Mouse (Mus musculus) kidney, embryonic 14.5 days (tissue): ENCODE results near the gene Sox1. TPM values are rescaled to one million over a fixed set of nuclear protein-coding genes. Genes with fewer than 3 reads are reported as not detected.
A peak's percentile ranks its signal among the peaks of the same experiment; 100 is the strongest.

ENCODE experiments used
- ATAC-seq: fragments of 200-750 bp; cut with Nextera tagmentation; 2 replicates; pipeline ENCODE4 v1.8.0; 2017; ENCODE audit warnings: moderate number of reproducible peaks, mild to moderate bottlenecking, moderate TSS enrichment, moderate library complexity; ENCODE audit not compliant: low FRiP score, low TSS enrichment
- H3K27ac ChIP-seq: fragments of 300-500 bp; sonication (generic); 2 replicates; pipeline ENCODE4 v1.5.1; 2014; ENCODE audit warnings: low read depth, mild to moderate bottlenecking, low read length, moderate library complexity, mixed read lengths
- H3K27me3 ChIP-seq: fragments of 300-500 bp; sonication (generic); 2 replicates; pipeline ENCODE4 v1.6.1; 2014; ENCODE audit warnings: mild to moderate bottlenecking, low read length; ENCODE audit not compliant: control insufficient read depth, insufficient read depth
- H3K36me3 ChIP-seq: fragments of 300-500 bp; sonication (generic); 2 replicates; pipeline ENCODE4 v1.6.1; 2014; ENCODE audit warnings: low read length, mixed read lengths; ENCODE audit not compliant: control insufficient read depth, insufficient read depth
- H3K4me1 ChIP-seq: fragments of 300-500 bp; sonication (generic); 2 replicates; pipeline ENCODE4 v1.6.1; 2014; ENCODE audit warnings: low read length, mixed read lengths; ENCODE audit not compliant: control insufficient read depth, insufficient read depth
- H3K4me2 ChIP-seq: fragments of 300-500 bp; sonication (generic); replicated peaks from 2 replicates; pipeline ENCODE4 v1.6.1; 2014; ENCODE audit warnings: low read depth, mild to moderate bottlenecking, low read length
- H3K4me3 ChIP-seq: fragments of 300-500 bp; sonication (generic); 2 replicates; pipeline ENCODE4 v1.5.1; 2014; ENCODE audit warnings: mild to moderate bottlenecking, low read length
- H3K9ac ChIP-seq: fragments of 300-500 bp; sonication (generic); 2 replicates; pipeline ENCODE4 v1.6.1; 2014; ENCODE audit warnings: low read depth, mild to moderate bottlenecking, low read length, moderate library complexity
- H3K9me3 ChIP-seq: fragments of 300-500 bp; sonication (generic); 2 replicates; pipeline ENCODE4 v1.6.1; 2016; ENCODE audit warnings: low read length; ENCODE audit not compliant: control insufficient read depth
- WGBS: fragments of 180-500 bp; shearing (Covaris S2); extraction: QIAGEN DNeasy Blood & Tissue Kit; methylation state at CpG from one replicate; pipeline ENCODE4 v1.1.7; 2014; 5-methylcytosine and 5-hydroxymethylcytosine counted together
- polyA plus RNA-seq: library from polyadenylated mRNA; unstranded; fragments of >200 nt; fragmentation: Nextera tagmentation; extraction: Ambion mirVana; gene quantifications from 2 replicates; pipeline ENCODE4 v1.2.1, GENCODE M21; 2014

Sox1 gene
- polyA plus RNA-seq, 1 experiment from 2014 or later = not detected

GRCm38 (mm10) chr8:12387901-12388300 is 7.2 kb upstream of the Sox1 start:
- ATAC-seq = no peak
- no peak overlapping the region for H3K4me2 ChIP-seq
- no peak overlapping the region for H3K9ac ChIP-seq
- no peak overlapping the region for H3K27ac ChIP-seq
- no peaks in the 10 kb centered on the region for H3K36me3 ChIP-seq
- H3K4me3 ChIP-seq = no peak overlapping the region
- 0 out of 2 replicates have a peak, but pooled peaks cover 7% of the 10 kb centered on the region for H3K4me1 ChIP-seq
- peaks cover 99% of the 10 kb centered on the region for H3K27me3 ChIP-seq
- no peaks in the 10 kb centered on the region for H3K9me3 ChIP-seq
- WGBS = 4% methylated on average over 4 of the region's 4 CpGs

- Histone ChIP-seq H3K4me2 (no peak overlapping the region), H3K9me3 (no peaks in the 10 kb centered on the region), H3K36me3 (no peaks in the 10 kb centered on the region), H3K4me1 (0 out of 2 replicates have a peak, but pooled peaks cover 7% of the 10 kb centered on the region), H3K27ac (no peak overlapping the region), H3K9ac (no peak overlapping the region), H3K4me3 (no peak overlapping the region), H3K27me3 (peaks cover 99% of the 10 kb centered on the region)
- WGBS = 2% methylated on average over 10 of the region's 10 CpGs
- no peak for ATAC-seq
Measured at GRCm38 (mm10) chr8:12388390-12389115, 6.5 kb upstream of the Sox1 start.

- ATAC-seq = no peak
- Histone ChIP-seq H3K4me1 (0 out of 2 replicates have a peak, but pooled peaks cover 7% of the 10 kb centered on the region), H3K9ac (no peak overlapping the region), H3K9me3 (no peaks in the 10 kb centered on the region), H3K36me3 (no peaks in the 10 kb centered on the region), H3K4me2 (no peak overlapping the region), H3K4me3 (no peak overlapping the region), H3K27me3 (peaks cover 97% of the 10 kb centered on the region), H3K27ac (no peak overlapping the region)
- 2% methylated on average over 5 of the region's 5 CpGs for WGBS
Measured at GRCm38 (mm10) chr8:12389116-12389471, 6.0 kb upstream of the Sox1 start.

GRCm38 (mm10) chr8:12389801-12390639 is 5.1 kb upstream of the Sox1 start:
- no peak for ATAC-seq
- WGBS = 1% methylated on average over 27 of the region's 29 CpGs
- no peaks in the 10 kb centered on the region for H3K9me3 ChIP-seq

GRCm38 (mm10) chr8:12390640-12391365 is 4.3 kb upstream of the Sox1 start:
- H3K4me1 ChIP-seq = peaks cover 5% of the 10 kb centered on the region; the same call in 1 of the 2 replicates
- no peak overlapping the region for H3K4me2 ChIP-seq
- no peak overlapping the region for H3K9ac ChIP-seq
- H3K36me3 ChIP-seq = no peaks in the 10 kb centered on the region
- H3K27ac ChIP-seq = no peak overlapping the region
- 2% methylated on average over 38 of the region's 38 CpGs for WGBS
- no peak for ATAC-seq
- H3K27me3 ChIP-seq = peaks cover 97% of the 10 kb centered on the region
- H3K4me3 ChIP-seq = no peak overlapping the region
- H3K9me3 ChIP-seq = no peaks in the 10 kb centered on the region

More at GRCm38 (mm10) chr8:12389801-12390639, 5.1 kb upstream of the Sox1 start:
- no peak overlapping the region for H3K4me3 ChIP-seq
- H3K36me3 ChIP-seq = no peaks in the 10 kb centered on the region
- H3K4me2 ChIP-seq = no peak overlapping the region
- H3K9ac ChIP-seq = no peak overlapping the region
- no peak overlapping the region for H3K27ac ChIP-seq
- 0 out of 2 replicates have a peak, but pooled peaks cover 6% of the 10 kb centered on the region for H3K4me1 ChIP-seq
- peaks cover 97% of the 10 kb centered on the region for H3K27me3 ChIP-seq

- 2% methylated on average over 37 of the region's 37 CpGs for WGBS
- H3K9me3 ChIP-seq = no peaks in the 10 kb centered on the region
- peak; percentile 63 for ATAC-seq
Measured at GRCm38 (mm10) chr8:12391366-12392250, 3.5 kb upstream of the Sox1 start.

GRCm38 (mm10) chr8:12392801-12393200 is 2.3 kb upstream of the Sox1 start:
- no peak overlapping the region for H3K4me3 ChIP-seq
- 19% methylated on average over 1 of the region's 1 CpGs for WGBS
- ATAC-seq = no peak
- H3K36me3 ChIP-seq = no peaks in the 10 kb centered on the region
- H3K9ac ChIP-seq = no peak overlapping the region
- no peaks in the 10 kb centered on the region for H3K9me3 ChIP-seq
- H3K4me2 ChIP-seq = no peak overlapping the region
- H3K27me3 ChIP-seq = peaks cover 97% of the 10 kb centered on the region
- no peak overlapping the region for H3K27ac ChIP-seq
- H3K4me1 ChIP-seq = peaks cover 11% of the 10 kb centered on the region

More at GRCm38 (mm10) chr8:12391366-12392250, 3.5 kb upstream of the Sox1 start:
- Histone ChIP-seq H3K9ac (no peak overlapping the region), H3K27me3 (peaks cover 97% of the 10 kb centered on the region), H3K4me2 (no peak overlapping the region), H3K36me3 (no peaks in the 10 kb centered on the region), H3K4me1 (peaks cover 5% of the 10 kb centered on the region), H3K4me3 (no peak overlapping the region), H3K27ac (no peak overlapping the region)

- ATAC-seq = no peak
- Histone ChIP-seq H3K4me1 (peaks cover 11% of the 10 kb centered on the region), H3K4me3 (peak overlapping the region; percentile 36), H3K27ac (no peak overlapping the region), H3K9me3 (no peaks in the 10 kb centered on the region), H3K9ac (no peak overlapping the region), H3K36me3 (no peaks in the 10 kb centered on the region), H3K4me2 (peak overlapping the region; percentile 50), H3K27me3 (peaks cover 97% of the 10 kb centered on the region)
- WGBS = 2% methylated on average over 22 of the region's 22 CpGs
Measured at GRCm38 (mm10) chr8:12394385-12395000, 602 bp upstream of the Sox1 start.
